Mouse (Mus musculus) kidney, adult 18-20 months (tissue): ENCODE results near the gene Zscan5b.
A peak's percentile ranks its signal among the peaks of the same experiment; 100 is the strongest.
"Not testable (repeated sequence)": the region's sequence is repeated elsewhere in the genome, so short reads cannot be mapped to it uniquely, and the experiment has no call there.

Source experiments
- DNase-seq: peaks from one replicate; pipeline ENCODE4 v3.0.0; 2021

Gene Zscan5b

GRCm38 (mm10) chr7:6252410-6252809, 30.3 kb downstream of the Zscan5b start, which contains the start of gene Epp13:
Gene Epp13 (plus strand): TSS chr7:6252710.
- no peak for DNase-seq

GRCm38 (mm10) chr7:6254451-6254850, 32.4 kb downstream of the Zscan5b start:
- no peak for DNase-seq

GRCm38 (mm10) chr7:6257386-6257785, 35.3 kb downstream of the Zscan5b start:
- no peak for DNase-seq

- no peak for DNase-seq
Measured at GRCm38 (mm10) chr7:6258232-6259220, 36.4 kb downstream of the Zscan5b start.

- not testable (repeated sequence) for DNase-seq
Measured at GRCm38 (mm10) chr7:6260004-6260403, 37.9 kb downstream of the Zscan5b start.

GRCm38 (mm10) chr7:6262120-6262519, 40.0 kb downstream of the Zscan5b start:
- DNase-seq = no peak

GRCm38 (mm10) chr7:6262984-6263383, 40.9 kb downstream of the Zscan5b start:
- DNase-seq = no peak

GRCm38 (mm10) chr7:6265695-6266094, 43.6 kb downstream of the Zscan5b start:
- peak; percentile 33 for DNase-seq

GRCm38 (mm10) chr7:6277906-6278305, 55.8 kb downstream of the Zscan5b start:
- DNase-seq = no peak

- peak; percentile 75 for DNase-seq
Measured at GRCm38 (mm10) chr7:6282749-6283148, 60.7 kb downstream of the Zscan5b start.

GRCm38 (mm10) chr7:6283451-6284075, 61.5 kb downstream of the Zscan5b start:
- peak; percentile 86 for DNase-seq

- DNase-seq = no peak
Measured at GRCm38 (mm10) chr7:6284442-6285012, 62.4 kb downstream of the Zscan5b start.

- no peak for DNase-seq
Measured at GRCm38 (mm10) chr7:6285366-6285765, 63.3 kb downstream of the Zscan5b start.

- peak; percentile 96 for DNase-seq
Measured at GRCm38 (mm10) chr7:6285842-6286705, 64.0 kb downstream of the Zscan5b start, which contains the start of gene Zfp667. Gene Zfp667 (plus strand): TSS chr7:6286579.

GRCm38 (mm10) chr7:6286921-6287531, 64.9 kb downstream of the Zscan5b start:
- no peak for DNase-seq
